Mouse (Mus musculus) heart, postnatal 0 days (tissue): ENCODE results near the gene Lmbrd1.

Experiments used
- CTCF ChIP-seq: IDR thresholded peaks from 2 replicates; pipeline ENCODE4 v1.5.1; 2016; ENCODE audit warnings: antibody characterized with exemption, control low read depth, low read depth
- EP300 ChIP-seq: IDR thresholded peaks from 2 replicates; pipeline ENCODE4 v1.6.1; 2016; ENCODE audit warnings: antibody characterized with exemption, low read depth

DNA sequence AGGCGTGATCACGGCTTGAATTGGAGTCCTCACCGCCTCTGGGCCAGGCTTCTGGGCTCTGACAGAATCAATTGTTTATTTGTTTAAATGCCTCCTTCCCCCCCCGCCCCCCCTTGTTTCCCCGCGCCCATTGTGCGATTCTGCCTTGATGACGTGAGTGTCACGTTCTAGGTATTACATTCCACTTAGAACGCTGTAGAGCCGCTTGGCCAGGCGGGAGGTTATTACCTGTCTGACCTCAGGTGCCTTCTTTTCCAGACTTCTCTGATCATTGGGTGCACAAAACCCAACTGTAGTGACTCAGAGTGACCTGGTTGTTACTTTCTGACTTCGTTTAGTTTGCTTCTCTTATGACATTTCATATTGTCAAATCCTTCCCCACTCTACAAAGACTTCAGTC is 641 bp downstream of the Lmbrd1 start:
- TF ChIP-seq CTCF, result no peak
- no peak for TF ChIP-seq EP300
